Mouse (Mus musculus): Measurements from ENCODE around the gene Cnn3.

Gene Cnn3

GRCm38 (mm10) chr3:121460473-121461193, 34.3 kb downstream of the Cnn3 start:
- no peak for TF ChIP-seq GATA4 (IDR thresholded peaks at IDR 0.05; ENCODE audit: insufficient replicate concordance, low read length)

GRCm38 (mm10) chr3:121461477-121461876, 35.2 kb downstream of the Cnn3 start:
- no peak for TF ChIP-seq GATA4 (IDR thresholded peaks at IDR 0.05; ENCODE audit: insufficient replicate concordance, low read length)

- TF ChIP-seq GATA4 (IDR thresholded peaks at IDR 0.05; ENCODE audit: insufficient replicate concordance, low read length): no peak
These were observed 36.5 kb downstream of the Cnn3 start for GRCm38 (mm10) chr3:121462782-121463181.

GRCm38 (mm10) chr3:121464733-121465305, 38.5 kb downstream of the Cnn3 start:
- TF ChIP-seq GATA4 (IDR thresholded peaks at IDR 0.05; ENCODE audit: insufficient replicate concordance, low read length): no peak

GRCm38 (mm10) chr3:121465795-121466194, 39.5 kb downstream of the Cnn3 start:
- TF ChIP-seq GATA4 (IDR thresholded peaks at IDR 0.05; ENCODE audit: insufficient replicate concordance, low read length): no peak

- no peak for TF ChIP-seq GATA4 (IDR thresholded peaks at IDR 0.05; ENCODE audit: insufficient replicate concordance, low read length)
These were observed 40.8 kb downstream of the Cnn3 start for GRCm38 (mm10) chr3:121467094-121467552.

GRCm38 (mm10) chr3:121468136-121468535, 41.8 kb downstream of the Cnn3 start:
- TF ChIP-seq GATA4 (IDR thresholded peaks at IDR 0.05; ENCODE audit: insufficient replicate concordance, low read length): no peak

- no peak for TF ChIP-seq GATA4 (IDR thresholded peaks at IDR 0.05; ENCODE audit: insufficient replicate concordance, low read length)
These were observed 43.1 kb downstream of the Cnn3 start for GRCm38 (mm10) chr3:121469185-121469975.

GRCm38 (mm10) chr3:121471703-121472102, 45.4 kb downstream of the Cnn3 start:
- no peak for TF ChIP-seq GATA4 (IDR thresholded peaks at IDR 0.05; ENCODE audit: insufficient replicate concordance, low read length)

- TF ChIP-seq GATA4 (IDR thresholded peaks at IDR 0.05; ENCODE audit: insufficient replicate concordance, low read length): no peak
These were observed 48.4 kb downstream of the Cnn3 start for GRCm38 (mm10) chr3:121474738-121475137.

- TF ChIP-seq GATA4 (IDR thresholded peaks at IDR 0.05; ENCODE audit: insufficient replicate concordance, low read length): no peak
These were observed 54.0 kb downstream of the Cnn3 start for GRCm38 (mm10) chr3:121480030-121480960.

- no peak for TF ChIP-seq GATA4 (IDR thresholded peaks at IDR 0.05; ENCODE audit: insufficient replicate concordance, low read length)
These were observed 54.7 kb downstream of the Cnn3 start for GRCm38 (mm10) chr3:121480961-121481436.

GRCm38 (mm10) chr3:121481564-121481963, 55.3 kb downstream of the Cnn3 start:
- no peak for TF ChIP-seq GATA4 (IDR thresholded peaks at IDR 0.05; ENCODE audit: insufficient replicate concordance, low read length)

- no peak for TF ChIP-seq GATA4 (IDR thresholded peaks at IDR 0.05; ENCODE audit: insufficient replicate concordance, low read length)
These were observed 57.2 kb downstream of the Cnn3 start for GRCm38 (mm10) chr3:121483266-121484161.

All from liver, adult (tissue).